ENCODE assay signal across 12 mouse cellular contexts in the genomic region with DNA sequence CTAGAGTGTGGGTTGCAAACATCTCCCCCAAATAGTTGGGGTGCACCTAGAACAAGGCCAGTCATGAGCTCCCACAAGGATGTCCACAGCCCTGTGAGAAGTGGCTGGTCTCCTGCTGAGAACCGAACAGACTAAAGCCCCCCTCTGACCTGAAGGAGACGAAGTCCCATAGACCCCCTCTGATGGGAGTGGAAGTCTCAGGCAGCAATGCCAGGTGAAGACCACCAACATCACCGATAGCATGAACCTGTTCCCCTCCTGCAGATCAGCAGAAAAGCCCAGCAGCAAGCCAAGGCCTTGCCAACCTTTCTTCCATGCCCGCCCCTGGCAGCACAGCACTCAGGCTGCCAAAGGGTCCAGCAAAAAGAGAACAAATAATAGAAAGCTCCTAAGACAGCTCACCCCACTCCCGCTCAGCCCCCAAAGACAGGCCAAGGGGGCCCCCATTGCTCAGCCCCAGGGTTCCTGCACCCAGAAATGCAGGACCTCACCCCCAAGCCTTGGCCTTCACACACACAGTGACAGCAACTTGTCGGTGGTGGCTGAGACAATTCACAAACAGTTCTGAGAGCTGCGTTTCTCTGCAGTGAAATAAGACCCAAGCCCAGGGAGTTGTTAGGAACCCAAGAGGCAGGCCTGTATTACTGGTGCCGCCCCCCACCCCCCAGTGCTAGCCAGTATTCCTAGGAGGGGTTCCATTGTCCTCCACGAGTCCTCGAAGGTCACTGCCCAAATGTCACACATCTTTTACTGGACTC. TPM values are rescaled to one million over a fixed set of nuclear protein-coding genes. Genes with fewer than 3 reads are reported as not detected.
DNase-seq lines count a peak whose midpoint lies in the region; ATAC-seq lines count a peak whose summit lies in the region.
"Had no signal": no experiment of that assay in that cellular context is flagged by ENCODE, and none has a peak within 500 bp of the region (broad histone marks: within the 10 kb centered on the region; RNA-seq: fewer than 3 reads in every experiment).

No protein-coding gene starts in this region.

- 61% methylated on average over 10 of the region's 10 CpGs for WGBS in hindbrain, embryonic 11.5 days
- WGBS in hindbrain, embryonic 16.5 days = 64% methylated on average over 10 of the region's 10 CpGs
- WGBS in neural tube, embryonic 11.5 days = 70% methylated on average over 10 of the region's 10 CpGs
- WGBS in limb, embryonic 10.5 days = 52% methylated on average over 10 of the region's 10 CpGs

- H3K36me3 ChIP-seq in hindbrain, embryonic 11.5 days (ENCODE audit: control insufficient read depth, insufficient read depth, low read length) = no peaks in the 10 kb centered on the region
- no peaks in the 10 kb centered on the region for H3K36me3 ChIP-seq in hindbrain, embryonic 16.5 days (ENCODE audit: control insufficient read depth, insufficient read depth, low read length)
- no peaks in the 10 kb centered on the region for H3K36me3 ChIP-seq in neural tube, embryonic 11.5 days (ENCODE audit: control insufficient read depth, insufficient read depth, low read length)
- peaks cover 8% of the 10 kb centered on the region; the same call in 1 of the 2 replicates for H3K36me3 ChIP-seq in limb, embryonic 10.5 days
- H3K36me3 ChIP-seq: forebrain, embryonic 15.5 days had no signal

- no peak for ATAC-seq in hindbrain, embryonic 11.5 days (ENCODE audit: low FRiP score)
- no peak for ATAC-seq in hindbrain, embryonic 16.5 days
- no peak for ATAC-seq in neural tube, embryonic 11.5 days (ENCODE audit: insufficient read depth, low FRiP score, low TSS enrichment)
- ATAC-seq: forebrain, embryonic 15.5 days had no signal

- no peak for DNase-seq in hindbrain, embryonic 11.5 days (ENCODE audit: low spot score)
- DNase-seq in neural tube, embryonic 11.5 days (ENCODE audit: low spot score) = no peak
- no peak for DNase-seq in neural tube, embryonic 10.5 days (ENCODE audit: extremely low spot score, low spot score)
- no peak for DNase-seq in limb, embryonic 10.5 days (ENCODE audit: low spot score)
- no peak for DNase-seq in left cerebral cortex, postnatal 10 days (ENCODE audit: extremely low spot score in 1 of 2, low spot score in 2 of 2)
- no peak for DNase-seq in left cerebral cortex, adult 18-20 months (ENCODE audit: low spot score in 2 of 2)
- DNase-seq: cerebellum, adult 2 months; gastrocnemius, postnatal 36 days; kidney, postnatal 36 days; right cerebral cortex, postnatal 25 days had no signal

- H3K4me3 ChIP-seq in hindbrain, embryonic 11.5 days (ENCODE audit: low read depth, low read length) = no peak overlapping the region
- H3K4me3 ChIP-seq in hindbrain, embryonic 16.5 days (ENCODE audit: low read length) = no peak overlapping the region
- H3K4me3 ChIP-seq in neural tube, embryonic 11.5 days (ENCODE audit: low read depth, low read length) = no peak overlapping the region
- H3K4me3 ChIP-seq in limb, embryonic 10.5 days = peak overlapping the region; percentile 34
- H3K4me3 ChIP-seq: forebrain, embryonic 15.5 days had no signal

- H3K27ac ChIP-seq in hindbrain, embryonic 11.5 days (ENCODE audit: low read depth, low read length) = peak overlapping the region; percentile 58; the same call in 1 of the 2 replicates
- H3K27ac ChIP-seq in hindbrain, embryonic 16.5 days (ENCODE audit: low read depth, low read length) = no peak overlapping the region
- H3K27ac ChIP-seq in neural tube, embryonic 11.5 days (ENCODE audit: low read depth, low read length) = peak overlapping the region; percentile 73
- peak overlapping the region; percentile 98 for H3K27ac ChIP-seq in limb, embryonic 10.5 days
- H3K27ac ChIP-seq: forebrain, embryonic 15.5 days had no signal

- intact Hi-C loops in left cerebral cortex, postnatal 10 days (cut with DNase I) = no loop called here

- H3K9ac ChIP-seq in hindbrain, embryonic 11.5 days (ENCODE audit: low read depth, low read length) = no peak overlapping the region
- no peak overlapping the region for H3K9ac ChIP-seq in hindbrain, embryonic 16.5 days (ENCODE audit: low read depth, low read length)
- H3K9ac ChIP-seq in neural tube, embryonic 11.5 days (ENCODE audit: low read length) = no peak overlapping the region
- H3K9ac ChIP-seq: forebrain, embryonic 15.5 days had no signal

- no peak overlapping the region for H3K4me2 ChIP-seq in hindbrain, embryonic 11.5 days (replicated peaks; ENCODE audit: low read depth, low read length)
- H3K4me2 ChIP-seq in hindbrain, embryonic 16.5 days (ENCODE audit: low read length) = no peak overlapping the region
- no peak overlapping the region for H3K4me2 ChIP-seq in neural tube, embryonic 11.5 days (ENCODE audit: low read depth)
- H3K4me2 ChIP-seq: forebrain, embryonic 15.5 days had no signal

- no peaks in the 10 kb centered on the region for H3K9me3 ChIP-seq in hindbrain, embryonic 11.5 days (ENCODE audit: control insufficient read depth, low read length)
- H3K9me3 ChIP-seq in hindbrain, embryonic 16.5 days (ENCODE audit: control insufficient read depth, low read length) = no peaks in the 10 kb centered on the region
- no peaks in the 10 kb centered on the region for H3K9me3 ChIP-seq in neural tube, embryonic 11.5 days (ENCODE audit: control insufficient read depth, low read length)
- no peaks in the 10 kb centered on the region for H3K9me3 ChIP-seq in limb, embryonic 10.5 days (replicated peaks)
- H3K9me3 ChIP-seq: forebrain, embryonic 15.5 days had no signal

- no peaks in the 10 kb centered on the region for H3K4me1 ChIP-seq in hindbrain, embryonic 11.5 days (replicated peaks; ENCODE audit: control insufficient read depth, insufficient read depth, low read length)
- no peaks in the 10 kb centered on the region for H3K4me1 ChIP-seq in hindbrain, embryonic 16.5 days (ENCODE audit: control insufficient read depth, insufficient read depth, low read depth, low read length)
- H3K4me1 ChIP-seq in neural tube, embryonic 11.5 days (ENCODE audit: control insufficient read depth, insufficient read depth, low read length) = peaks cover 12% of the 10 kb centered on the region; the same call in 1 of the 2 replicates
- peaks cover 100% of the 10 kb centered on the region for H3K4me1 ChIP-seq in limb, embryonic 10.5 days
- H3K4me1 ChIP-seq: forebrain, embryonic 15.5 days had no signal

- no peaks in the 10 kb centered on the region for H3K27me3 ChIP-seq in hindbrain, embryonic 11.5 days (ENCODE audit: control insufficient read depth, insufficient read depth, low read length)
- no peaks in the 10 kb centered on the region for H3K27me3 ChIP-seq in hindbrain, embryonic 16.5 days (replicated peaks; ENCODE audit: control insufficient read depth, insufficient read depth, low read length)
- H3K27me3 ChIP-seq in neural tube, embryonic 11.5 days (ENCODE audit: control insufficient read depth, insufficient read depth, low read length) = no peaks in the 10 kb centered on the region
- no peaks in the 10 kb centered on the region for H3K27me3 ChIP-seq in limb, embryonic 10.5 days (ENCODE audit: low read depth, poor library complexity, severe bottlenecking)
- H3K27me3 ChIP-seq: forebrain, embryonic 15.5 days had no signal

RNA-seq across cellular contexts. Expression of a gene that starts 13.0 kb away (rescaled TPM):
- 25.0 and 25.8 TPM in 2 replicates for polyA plus RNA-seq in hindbrain, embryonic 11.5 days (2014; fragmentation: Nextera tagmentation; extraction: Ambion mirVana)
- polyA plus RNA-seq in hindbrain, embryonic 16.5 days (2015; fragmentation: Nextera tagmentation; extraction: Ambion mirVana) = 12.5 and 13.1 TPM in 2 replicates
- 28.1 and 28.7 TPM in 2 replicates for polyA plus RNA-seq in neural tube, embryonic 11.5 days (2014; fragmentation: Nextera tagmentation; extraction: Ambion mirVana)
- 43.1 and 44.9 TPM in 2 replicates for polyA plus RNA-seq in limb, embryonic 10.5 days (2016; fragmentation: Nextera tagmentation; extraction: Ambion mirVana)
- total RNA-seq in left cerebral cortex, postnatal 10 days (2021) = 10 to 100 TPM; 80.7 to 82.0 TPM
- 100 to 1,000 TPM; 106 to 111 TPM for total RNA-seq in left cerebral cortex, adult 18-20 months (2021)
